Mouse (Mus musculus) ES-Bruce4 (cell line): Measurements from ENCODE around the gene Prepl. TPM values are rescaled to one million over a fixed set of nuclear protein-coding genes. Genes with fewer than 3 reads are reported as not detected.

Source experiments
- H3K27ac ChIP-seq: 2 replicates; pipeline ENCODE4 v1.5.1; 2012; ENCODE audit warnings: low read length, inconsistent platforms; ENCODE audit not compliant: insufficient read depth
- H3K27me3 ChIP-seq: 2 replicates; pipeline ENCODE4 v1.6.1; 2012; ENCODE audit warnings: mild to moderate bottlenecking, low read length, inconsistent platforms; ENCODE audit not compliant: control insufficient read depth, poor library complexity, insufficient read depth, severe bottlenecking
- H3K36me3 ChIP-seq: 2 replicates; pipeline ENCODE4 v1.6.1; 2012; ENCODE audit warnings: inconsistent platforms, mild to moderate bottlenecking, low read length, moderate library complexity; ENCODE audit not compliant: control insufficient read depth, poor library complexity, insufficient read depth, severe bottlenecking
- H3K4me1 ChIP-seq: one replicate; pipeline ENCODE4 v1.8.1; 2011; ENCODE audit warnings: low read length; ENCODE audit not compliant: control insufficient read depth, insufficient read depth
- H3K4me3 ChIP-seq: 2 replicates; pipeline ENCODE4 v1.5.1; 2011; ENCODE audit warnings: low read depth, mild to moderate bottlenecking, low read length
- H3K9ac ChIP-seq: 2 replicates; pipeline ENCODE4 v1.6.1; 2012; ENCODE audit warnings: low read depth, mild to moderate bottlenecking, inconsistent platforms; ENCODE audit not compliant: poor library complexity, severe bottlenecking
- H3K9me3 ChIP-seq: replicated peaks from 2 replicates; pipeline ENCODE4 v1.6.1; 2012; ENCODE audit warnings: mild to moderate bottlenecking, low read length, inconsistent platforms; ENCODE audit not compliant: control insufficient read depth, poor library complexity, insufficient read depth, severe bottlenecking
- CTCF ChIP-seq: IDR thresholded peaks from one replicate; pipeline ENCODE4 v1.8.1; 2011; ENCODE audit warnings: low read depth, low read length
- EP300 ChIP-seq: IDR thresholded peaks from 2 replicates; pipeline ENCODE4 v1.6.1; 2011; ENCODE audit warnings: low read depth, low read length; ENCODE audit not compliant: insufficient read depth
- POLR2A ChIP-seq: IDR thresholded peaks from one replicate; pipeline ENCODE4 v1.8.1; 2011; ENCODE audit warnings: low read length; ENCODE audit not compliant: insufficient read depth
- polyA plus RNA-seq: library from polyadenylated mRNA; stranded (reverse); fragments of >200 nt; gene quantifications from 2 replicates; pipeline ENCODE4 v1.2.4, GENCODE M21; 2011; ENCODE audit warnings: low read depth; ENCODE audit not compliant: missing spikeins, insufficient read depth, insufficient read length

Prepl gene
- polyA plus RNA-seq, 1 experiment, result 32.4 TPM

DNA sequence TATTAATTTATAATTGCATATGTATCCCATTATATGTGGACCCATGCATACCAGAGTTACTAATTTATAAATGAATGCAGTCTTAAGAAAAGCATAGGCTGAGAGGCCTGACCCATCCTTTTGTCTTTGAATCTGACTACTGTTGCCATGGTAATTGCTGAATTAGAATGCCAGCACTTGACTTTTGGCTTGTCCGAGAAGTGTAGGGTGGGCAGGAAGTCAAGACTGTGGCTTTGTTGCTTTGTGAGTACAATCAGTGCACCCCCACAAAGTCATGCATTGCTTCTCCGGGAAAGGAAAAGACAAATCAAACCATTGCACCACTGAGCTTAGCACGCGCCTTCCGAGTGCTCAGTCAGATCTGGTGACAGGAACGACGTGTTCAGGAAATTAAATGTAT is 11.7 kb upstream of the Prepl start:
- Histone ChIP-seq H3K9ac (no peak overlapping the region), H3K27me3 (no peaks in the 10 kb centered on the region), H3K36me3 (peaks cover 10% of the 10 kb centered on the region), H3K4me3 (no peak overlapping the region), H3K4me1 (peaks cover 1% of the 10 kb centered on the region), H3K9me3 (peaks cover 31% of the 10 kb centered on the region), H3K27ac (0 out of 2 replicates have a peak overlapping the region, but pooled peaks have one; percentile 9)
- no peak for TF ChIP-seq POLR2A
- TF ChIP-seq EP300, result 0 out of 2 replicates have a peak, but pooled peaks have one; percentile 77

GRCm38 (mm10) chr17:85100232-85100631 is 10.2 kb upstream of the Prepl start:
- Histone ChIP-seq H3K4me3 (no peak overlapping the region), H3K4me1 (peaks cover 1% of the 10 kb centered on the region), H3K36me3 (peaks cover 12% of the 10 kb centered on the region), H3K9ac (no peak overlapping the region), H3K27me3 (no peaks in the 10 kb centered on the region), H3K27ac (peak overlapping the region; percentile 60; the same call in 1 of the 2 replicates), H3K9me3 (peaks cover 33% of the 10 kb centered on the region)
- TF ChIP-seq POLR2A, result no peak

- Histone ChIP-seq H3K9ac (no peak overlapping the region), H3K36me3 (peaks cover 12% of the 10 kb centered on the region), H3K27me3 (no peaks in the 10 kb centered on the region), H3K4me3 (no peak overlapping the region), H3K9me3 (peaks cover 33% of the 10 kb centered on the region), H3K4me1 (peaks cover 1% of the 10 kb centered on the region), H3K27ac (peak overlapping the region; percentile 37)
- TF ChIP-seq EP300, result 0 out of 2 replicates have a peak, but pooled peaks have one; percentile 13
- TF ChIP-seq CTCF, result no peak
Observed at GRCm38 (mm10) chr17:85098677-85099323, 8.8 kb upstream of the Prepl start.

DNA sequence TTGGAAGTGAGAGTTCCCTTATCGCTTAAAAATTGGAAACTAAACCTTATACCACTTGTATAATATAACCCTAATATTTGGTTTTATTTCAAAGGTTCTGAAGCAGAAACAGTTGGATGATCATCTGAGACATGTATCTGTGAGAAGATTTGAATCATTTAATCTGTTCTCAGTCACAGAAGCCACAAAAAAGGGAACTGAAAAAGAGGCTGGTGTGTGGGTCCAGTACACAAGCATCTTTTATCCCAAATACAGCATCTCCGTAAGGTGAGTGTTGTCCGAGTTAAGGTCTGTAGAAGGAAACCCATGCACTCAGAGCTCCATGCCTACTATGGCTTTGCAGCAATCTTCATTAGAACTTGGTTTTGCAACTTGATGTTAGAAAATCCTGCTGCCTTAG is 6.4 kb upstream of the Prepl start:
- TF ChIP-seq EP300 (no peak), POLR2A (no peak), CTCF (no peak)
- H3K9me3 ChIP-seq, result peaks cover 33% of the 10 kb centered on the region
- no peaks in the 10 kb centered on the region for H3K27me3 ChIP-seq

DNA sequence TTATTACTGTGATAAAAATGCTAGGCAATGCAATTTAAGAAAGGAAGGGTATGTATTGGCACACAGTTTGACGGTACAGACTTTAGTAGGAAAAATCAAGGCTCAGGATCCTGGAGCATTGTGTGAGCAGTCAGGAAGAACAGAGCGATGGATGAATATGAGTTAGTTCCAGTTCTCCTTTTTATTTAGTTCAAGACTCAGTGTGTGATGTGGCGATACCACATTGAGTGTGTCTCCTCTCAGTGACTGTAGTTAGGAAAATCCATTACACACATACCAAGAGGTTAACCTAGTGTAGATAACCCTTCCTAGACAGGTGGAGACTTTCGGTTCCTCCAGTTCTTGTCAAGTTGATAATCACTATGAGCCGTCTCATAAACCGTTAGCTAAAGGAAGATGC is 1.7 kb upstream of the Prepl start:
- H3K4me3 ChIP-seq, result no peak overlapping the region
- H3K27me3 ChIP-seq, result no peaks in the 10 kb centered on the region
- H3K27ac ChIP-seq, result no peak overlapping the region
- TF ChIP-seq CTCF (no peak), EP300 (no peak), POLR2A (no peak)
- H3K4me1 ChIP-seq, result no peaks in the 10 kb centered on the region
- peaks cover 3% of the 10 kb centered on the region; the same call in 1 of the 2 replicates for H3K36me3 ChIP-seq
- peak overlapping the region; percentile 76; the same call in 1 of the 2 replicates for H3K9ac ChIP-seq
- 0 out of 2 replicates have a peak, but pooled peaks cover 2% of the 10 kb centered on the region for H3K9me3 ChIP-seq

More for the DNA sequence above, 6.4 kb upstream of the Prepl start:
- Histone ChIP-seq H3K4me1 (no peaks in the 10 kb centered on the region), H3K9ac (no peak overlapping the region), H3K4me3 (no peak overlapping the region), H3K27ac (no peak overlapping the region), H3K36me3 (peaks cover 12% of the 10 kb centered on the region)

DNA sequence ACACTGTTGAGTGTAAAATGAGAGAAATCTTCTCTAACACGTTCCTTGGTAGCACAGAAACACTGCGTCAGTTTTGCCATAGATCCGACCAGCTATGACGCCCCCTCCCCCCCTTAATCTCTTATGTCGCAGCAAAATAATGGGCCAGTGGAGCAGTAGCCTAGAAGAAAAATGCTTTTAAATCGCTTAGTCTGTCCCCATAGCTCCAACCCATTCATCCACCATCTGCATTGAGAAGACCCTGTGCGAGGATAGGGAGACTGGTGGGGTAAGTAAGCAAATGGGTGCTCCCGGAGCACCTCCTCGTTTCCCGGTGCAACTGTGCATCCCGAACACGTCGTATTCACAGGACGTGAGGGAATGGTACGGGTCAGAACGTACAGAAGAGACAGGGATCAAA is 420 bp downstream of the Prepl start:
- Histone ChIP-seq H3K9me3 (no peaks in the 10 kb centered on the region), H3K4me3 (peak overlapping the region; percentile 96), H3K27me3 (no peaks in the 10 kb centered on the region), H3K4me1 (no peaks in the 10 kb centered on the region), H3K27ac (peak overlapping the region; percentile 37), H3K36me3 (no peaks in the 10 kb centered on the region), H3K9ac (peak overlapping the region; percentile 76)
- TF ChIP-seq POLR2A (no peak), CTCF (no peak), EP300 (no peak)
